ENCODE assay signal across 20 mouse cellular contexts in the genomic region with DNA sequence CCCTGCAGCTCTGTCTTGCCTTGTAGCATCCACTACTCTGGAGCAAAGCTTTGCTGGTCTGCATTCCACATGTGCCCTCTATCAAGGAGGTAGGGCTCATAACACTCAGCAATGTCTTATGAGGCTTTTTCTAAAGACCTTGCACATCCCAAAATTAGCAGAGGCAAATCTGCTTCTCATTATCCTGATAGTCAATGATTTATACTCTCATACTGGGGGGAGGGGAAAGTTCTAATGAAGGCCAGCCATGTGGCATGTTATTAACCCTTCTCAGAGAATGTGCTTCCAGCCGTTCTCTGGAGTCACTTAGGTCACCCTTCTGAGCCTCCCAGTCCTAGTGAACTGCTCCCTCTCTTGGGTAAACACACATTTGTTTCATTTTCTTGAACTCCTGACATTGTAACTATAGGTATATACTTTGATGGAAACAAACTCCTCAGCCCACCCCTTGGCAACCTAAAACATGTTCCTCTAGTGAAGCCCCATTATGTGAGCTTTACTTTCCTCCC.
DNase-seq lines count a peak whose midpoint lies in the region; TF ChIP-seq lines count a peak whose summit lies in the region.
"Had no signal": no experiment of that assay in that cellular context is flagged by ENCODE, and none has a peak within 500 bp of the region (broad histone marks: within the 10 kb centered on the region; RNA-seq: fewer than 3 reads in every experiment).

No protein-coding gene starts in this region.

- no peaks in the 10 kb centered on the region for H3K27me3 ChIP-seq in kidney, adult 2 months (replicated peaks; ENCODE audit: control insufficient read depth, insufficient read depth, low read length)
- H3K27me3 ChIP-seq: forebrain, embryonic 15.5 days; hindbrain, embryonic 13.5 days; Patski had no signal

- H3K36me3 ChIP-seq in kidney, adult 2 months (ENCODE audit: control insufficient read depth, insufficient read depth, low read length) = no peaks in the 10 kb centered on the region
- H3K36me3 ChIP-seq: forebrain, embryonic 15.5 days; hindbrain, embryonic 13.5 days had no signal

- intact Hi-C loops in gastrocnemius, postnatal 36 days (cut with DNase I) = no loop called here

- no peaks in the 10 kb centered on the region for H3K4me1 ChIP-seq in kidney, adult 2 months (ENCODE audit: control insufficient read depth, insufficient read depth, low read length)
- H3K4me1 ChIP-seq: forebrain, embryonic 15.5 days; hindbrain, embryonic 13.5 days had no signal

- no peak for TF ChIP-seq CTCF in kidney, adult 2 months (conservative IDR thresholded peaks at IDR 0.05; ENCODE audit: insufficient read depth, insufficient read length, low read depth, low read length)

- peak; percentile 18 for DNase-seq in kidney, adult 2 months
- no peak for DNase-seq in kidney, postnatal 14 days
- DNase-seq in 3T3-L1 (ENCODE audit: low read depth, low spot score) = peak; percentile 39
- DNase-seq in embryo, embryonic 11.5 days (ENCODE audit: low read depth, low spot score) = peak; percentile 32
- DNase-seq in hindlimb bud, embryonic 11.5 days (ENCODE audit: extremely low spot score, low read depth, low spot score) = peak; percentile 82
- DNase-seq in frontal cortex, postnatal 10 days (ENCODE audit: low spot score in 2 of 2) = no peak
- DNase-seq in gastrocnemius, postnatal 36 days = no peak
- no peak for DNase-seq in spleen, postnatal 4 days (ENCODE audit: low spot score in 2 of 2)
- DNase-seq: adrenal gland, postnatal 36 days; cerebellum, adult 9-10 months; gastrocnemius, postnatal 25 days; kidney, postnatal 10 days; layer of hippocampus, postnatal 36 days; liver, postnatal 0 days; spleen, adult 18-20 months; thymus, postnatal 25 days had no signal

- no peak overlapping the region for H3K4me3 ChIP-seq in kidney, adult 2 months (ENCODE audit: insufficient read depth, low read depth, low read length)
- H3K4me3 ChIP-seq: forebrain, embryonic 15.5 days; hindbrain, embryonic 13.5 days had no signal

- TF ChIP-seq POLR2A in kidney, adult 2 months (IDR thresholded peaks at IDR 0.05; ENCODE audit: low read depth, low read length) = no peak

- WGBS in kidney, adult 2 months = 20% methylated on average over 1 of the region's 1 CpGs

- no peak overlapping the region for H3K27ac ChIP-seq in kidney, adult 2 months (ENCODE audit: insufficient read depth, low read depth, low read length)
- H3K27ac ChIP-seq: forebrain, embryonic 15.5 days; hindbrain, embryonic 13.5 days; macrophage had no signal

Comparison
In these comparisons a context has a peak if more than half of its experiments do, and no peak if none do; other contexts are left out.
1. DNase-seq: peak in kidney, adult 2 months (single experiment), 3T3-L1 (single experiment), embryo, embryonic 11.5 days (single experiment) and hindlimb bud, embryonic 11.5 days (single experiment); none in kidney, postnatal 14 days (single experiment), frontal cortex, postnatal 10 days (0 of 2), gastrocnemius, postnatal 36 days (0 of 2) and spleen, postnatal 4 days (0 of 2).